Mouse (Mus musculus) embryonic facial prominence, embryonic 15.5 days (tissue): ENCODE results near the gene Daam1. TPM values are rescaled to one million over a fixed set of nuclear protein-coding genes. Genes with fewer than 3 reads are reported as not detected.

Experiments used
- ATAC-seq: fragments of 200-750 bp; cut with Nextera tagmentation; 2 replicates; pipeline ENCODE4 v1.8.0; 2017; ENCODE audit warnings: low read depth, moderate TSS enrichment; ENCODE audit not compliant: insufficient number of reproducible peaks, low FRiP score, low TSS enrichment
- H3K27ac ChIP-seq: fragments of 300-500 bp; sonication (generic); replicated peaks from 2 replicates; pipeline ENCODE4 v1.5.1; 2015; ENCODE audit warnings: mild to moderate bottlenecking, inconsistent platforms
- H3K27me3 ChIP-seq: fragments of 300-500 bp; sonication (generic); 2 replicates; pipeline ENCODE4 v1.6.1; 2015; ENCODE audit warnings: inconsistent platforms
- H3K36me3 ChIP-seq: fragments of 300-500 bp; sonication (generic); 2 replicates; pipeline ENCODE4 v1.6.1; 2015; ENCODE audit warnings: mild to moderate bottlenecking, inconsistent platforms
- H3K4me1 ChIP-seq: fragments of 300-500 bp; sonication (generic); 2 replicates; pipeline ENCODE4 v1.6.1; 2015; ENCODE audit warnings: inconsistent platforms
- H3K4me2 ChIP-seq: fragments of 300-500 bp; sonication (generic); replicated peaks from 2 replicates; pipeline ENCODE4 v1.6.1; 2015; ENCODE audit warnings: mild to moderate bottlenecking, inconsistent platforms
- H3K4me3 ChIP-seq: fragments of 300-500 bp; sonication (generic); replicated peaks from 2 replicates; pipeline ENCODE4 v1.5.1; 2015; ENCODE audit warnings: mild to moderate bottlenecking, inconsistent platforms
- H3K9ac ChIP-seq: fragments of 300-500 bp; sonication (generic); 2 replicates; pipeline ENCODE4 v1.6.1; 2015; ENCODE audit warnings: inconsistent platforms
- H3K9me3 ChIP-seq: fragments of 300-500 bp; sonication (generic); replicated peaks from 2 replicates; pipeline ENCODE4 v1.6.1; 2016; ENCODE audit warnings: inconsistent platforms
- WGBS: fragments of 180-500 bp; shearing (Covaris S2); methylation state at CpG from one replicate; pipeline ENCODE4 v1.1.7; 2015; 5-methylcytosine and 5-hydroxymethylcytosine counted together
- polyA plus RNA-seq: library from polyadenylated mRNA; unstranded; fragments of >200 nt; fragmentation: Nextera tagmentation; extraction: Ambion mirVana; gene quantifications from 2 replicates; pipeline ENCODE4 v1.2.1, GENCODE M21; 2015

Gene Daam1
- polyA plus RNA-seq, 1 experiment from 2014 or later = 11.7 TPM

DNA sequence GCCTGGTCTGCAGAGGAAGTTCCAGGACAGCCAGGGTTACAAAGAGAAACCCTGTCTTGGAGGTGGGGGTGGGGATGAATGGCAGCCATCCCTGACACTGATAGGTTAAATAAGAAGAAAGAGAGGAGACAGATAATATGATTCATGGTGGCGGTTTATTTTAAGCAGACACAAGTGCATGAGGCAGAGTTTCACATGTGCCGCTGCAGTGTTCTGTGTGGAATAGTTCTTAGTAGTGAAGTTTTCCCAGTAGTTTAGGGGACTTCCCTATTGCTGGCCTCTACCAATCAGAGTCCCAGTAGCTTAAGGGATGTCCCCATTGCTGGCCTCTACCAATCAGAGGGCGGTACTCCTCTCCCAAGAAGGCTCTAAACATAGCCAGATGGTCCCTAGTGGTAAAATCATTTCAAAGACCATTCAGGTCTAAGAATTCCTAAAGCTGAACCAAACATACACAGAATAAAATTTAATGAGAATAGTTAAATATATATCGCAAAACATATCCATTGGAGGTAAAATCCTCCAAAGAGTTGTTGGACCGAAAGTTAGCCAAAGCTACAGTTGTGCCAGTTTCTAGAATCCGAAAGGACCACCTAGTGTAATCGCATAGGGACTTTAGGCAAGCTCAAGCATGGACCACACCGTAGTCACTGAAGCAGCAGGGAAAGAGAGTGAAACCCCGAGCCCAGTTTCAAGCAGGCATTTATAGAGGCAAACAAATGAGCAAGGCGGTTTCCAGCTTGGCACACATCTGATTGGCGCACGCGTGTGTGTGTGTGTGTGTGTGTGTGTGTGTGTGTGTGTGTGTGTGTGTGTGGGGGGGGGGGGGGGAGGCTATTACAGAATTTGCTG is 178.4 kb downstream of the Daam1 start:
- no peak for ATAC-seq
- no peak overlapping the region for H3K27ac ChIP-seq
- H3K4me3 ChIP-seq = no peak overlapping the region
- WGBS = 88% methylated on average over 13 of the region's 13 CpGs
- no peaks in the 10 kb centered on the region for H3K27me3 ChIP-seq
- no peaks in the 10 kb centered on the region for H3K9me3 ChIP-seq
- no peak overlapping the region for H3K9ac ChIP-seq
- H3K4me1 ChIP-seq = peaks cover 9% of the 10 kb centered on the region; the same call in 1 of the 2 replicates
- no peak overlapping the region for H3K4me2 ChIP-seq
- H3K36me3 ChIP-seq = no peaks in the 10 kb centered on the region

DNA sequence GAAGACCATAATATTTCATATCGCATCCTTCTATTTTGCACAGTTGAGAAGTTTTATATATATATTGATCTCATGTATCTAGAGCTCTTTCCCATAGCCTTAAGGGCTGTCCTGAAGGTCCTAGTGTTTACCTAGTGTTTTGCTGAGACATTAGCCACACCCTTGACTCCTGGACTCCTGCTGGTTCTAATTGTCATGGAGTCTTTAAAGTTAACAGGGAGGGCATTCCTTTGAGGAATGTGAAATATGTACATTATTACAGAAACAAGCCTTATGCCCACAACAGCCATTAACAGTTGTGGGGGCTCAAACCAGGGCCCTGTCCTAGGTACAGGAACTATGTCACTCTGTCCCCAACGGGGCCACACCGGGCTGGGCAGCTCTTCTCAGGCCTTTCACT is 180.5 kb downstream of the Daam1 start:
- H3K4me2 ChIP-seq = no peak overlapping the region
- ATAC-seq = no peak
- no peaks in the 10 kb centered on the region for H3K9me3 ChIP-seq
- no peaks in the 10 kb centered on the region for H3K36me3 ChIP-seq
- H3K4me1 ChIP-seq = peaks cover 12% of the 10 kb centered on the region; the same call in 1 of the 2 replicates
- H3K27me3 ChIP-seq = no peaks in the 10 kb centered on the region
- no peak overlapping the region for H3K4me3 ChIP-seq
- 95% methylated on average over 3 of the region's 3 CpGs for WGBS
- H3K27ac ChIP-seq = no peak overlapping the region
- no peak overlapping the region for H3K9ac ChIP-seq

DNA sequence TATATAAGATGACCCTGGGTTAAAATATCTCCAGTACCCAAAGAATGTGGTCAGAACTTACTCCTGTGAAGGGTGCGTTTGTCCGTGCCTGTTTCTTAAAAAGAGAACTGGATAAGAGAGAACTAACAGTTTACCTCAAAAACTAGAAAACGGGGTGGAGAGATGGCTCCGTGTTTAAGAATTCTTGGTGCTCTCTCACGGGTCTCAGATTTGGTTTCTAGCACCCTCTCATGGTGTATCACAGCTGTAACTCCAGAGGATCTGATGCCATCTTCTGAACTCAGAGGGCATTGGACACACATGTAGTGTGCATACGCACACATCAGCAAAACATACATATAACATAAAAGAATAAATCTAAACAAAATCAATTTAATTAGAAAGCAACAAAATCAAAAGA is 181.2 kb downstream of the Daam1 start:
- H3K4me3 ChIP-seq = no peak overlapping the region
- 91% methylated on average over 6 of the region's 6 CpGs for WGBS
- no peak overlapping the region for H3K9ac ChIP-seq
- no peak overlapping the region for H3K4me2 ChIP-seq
- no peaks in the 10 kb centered on the region for H3K27me3 ChIP-seq
- ATAC-seq = no peak
- H3K27ac ChIP-seq = no peak overlapping the region
- no peaks in the 10 kb centered on the region for H3K9me3 ChIP-seq
- no peaks in the 10 kb centered on the region for H3K36me3 ChIP-seq
- peaks cover 12% of the 10 kb centered on the region; the same call in 1 of the 2 replicates for H3K4me1 ChIP-seq

DNA sequence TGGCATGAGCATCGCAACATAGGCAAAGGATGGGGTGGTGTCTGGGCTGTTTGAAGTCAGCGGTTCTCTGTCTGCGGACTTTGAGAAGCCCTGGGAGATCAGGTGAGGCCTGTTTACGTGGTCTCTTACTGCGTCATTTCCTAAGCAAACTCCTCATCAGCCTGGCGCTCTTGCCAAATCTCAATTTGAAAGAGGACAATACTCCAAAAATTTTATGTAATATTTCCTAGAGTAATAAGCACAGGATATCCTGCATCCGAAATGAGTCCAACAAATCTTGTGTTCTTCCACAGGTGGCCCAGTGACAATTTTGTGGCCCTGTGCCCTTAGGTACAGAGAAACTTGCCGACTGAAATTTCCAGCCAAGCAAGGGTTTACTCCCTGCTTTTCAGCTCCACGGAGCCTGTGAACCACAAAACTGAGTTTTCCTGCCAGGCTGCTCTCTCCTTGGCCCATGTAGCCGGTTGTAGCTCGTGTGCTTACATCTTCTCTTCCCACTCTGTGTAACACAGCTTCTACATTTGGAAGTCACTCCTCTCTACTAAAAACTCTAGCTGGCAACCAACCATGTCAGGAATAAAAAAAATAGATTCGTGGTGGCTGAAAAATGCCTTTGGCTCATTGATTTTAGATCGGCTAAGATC is 183.0 kb downstream of the Daam1 start:
- Histone ChIP-seq H3K4me2 (peak overlapping the region; percentile 32), H3K4me3 (0 out of 2 replicates have a peak overlapping the region, but pooled peaks have one; percentile 4), H3K4me1 (peaks cover 12% of the 10 kb centered on the region; the same call in 1 of the 2 replicates), H3K9ac (no peak overlapping the region), H3K27ac (peak overlapping the region; percentile 69), H3K36me3 (no peaks in the 10 kb centered on the region), H3K27me3 (no peaks in the 10 kb centered on the region), H3K9me3 (no peaks in the 10 kb centered on the region)
- 58% methylated on average over 13 of the region's 13 CpGs for WGBS
- peak; percentile 43; the same call in 1 of the 2 replicates for ATAC-seq

DNA sequence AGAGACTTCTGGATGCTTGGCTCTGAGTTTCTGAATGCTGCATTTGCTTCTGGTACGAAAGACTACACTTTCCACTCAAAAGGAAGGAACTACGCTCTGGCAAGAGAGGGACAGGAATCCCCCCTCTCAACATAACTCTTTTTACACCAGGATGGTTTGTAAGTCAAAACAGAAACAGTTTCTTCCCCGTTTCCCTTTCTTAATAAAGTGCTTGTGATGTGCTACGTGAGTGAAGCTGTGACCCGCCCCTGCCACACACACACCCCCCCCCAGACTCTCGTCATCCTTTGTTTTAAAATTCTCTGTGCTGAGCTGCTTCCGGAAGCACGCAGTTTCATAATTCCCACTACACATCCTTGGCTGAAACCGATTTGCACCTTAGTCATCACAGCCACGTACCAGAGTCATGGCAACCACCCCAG is 183.5 kb downstream of the Daam1 start:
- Histone ChIP-seq H3K36me3 (no peaks in the 10 kb centered on the region), H3K4me3 (0 out of 2 replicates have a peak overlapping the region, but pooled peaks have one; percentile 4), H3K9me3 (no peaks in the 10 kb centered on the region), H3K27ac (peak overlapping the region; percentile 69), H3K9ac (no peak overlapping the region), H3K4me1 (peaks cover 12% of the 10 kb centered on the region; the same call in 1 of the 2 replicates), H3K27me3 (no peaks in the 10 kb centered on the region), H3K4me2 (peak overlapping the region; percentile 32)
- no peak for ATAC-seq
- 28% methylated on average over 10 of the region's 10 CpGs for WGBS

DNA sequence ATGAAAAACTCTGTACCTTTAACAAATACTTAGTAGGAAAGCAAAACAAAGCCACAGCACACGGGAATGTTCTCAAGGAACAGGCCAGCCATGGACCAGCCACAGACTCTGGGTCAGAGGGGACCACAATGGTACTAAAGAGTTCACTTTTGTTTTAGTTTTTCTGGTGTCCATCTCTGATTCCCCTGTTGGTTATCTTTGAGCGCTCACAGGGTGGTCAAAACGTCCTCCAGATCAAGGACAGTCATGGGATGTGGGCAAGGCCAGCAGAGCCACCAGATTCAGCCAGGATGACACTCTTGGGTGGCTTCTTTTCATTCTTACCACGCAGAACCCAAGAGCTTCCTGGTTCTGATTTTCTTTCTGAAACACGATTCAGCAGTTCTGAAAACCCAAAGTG is 184.4 kb downstream of the Daam1 start:
- 71% methylated on average over 5 of the region's 5 CpGs for WGBS
- Histone ChIP-seq H3K4me3 (no peak overlapping the region), H3K9me3 (no peaks in the 10 kb centered on the region), H3K4me2 (no peak overlapping the region), H3K36me3 (no peaks in the 10 kb centered on the region), H3K27me3 (no peaks in the 10 kb centered on the region), H3K27ac (no peak overlapping the region), H3K4me1 (peaks cover 12% of the 10 kb centered on the region; the same call in 1 of the 2 replicates), H3K9ac (no peak overlapping the region)
- ATAC-seq = no peak

DNA sequence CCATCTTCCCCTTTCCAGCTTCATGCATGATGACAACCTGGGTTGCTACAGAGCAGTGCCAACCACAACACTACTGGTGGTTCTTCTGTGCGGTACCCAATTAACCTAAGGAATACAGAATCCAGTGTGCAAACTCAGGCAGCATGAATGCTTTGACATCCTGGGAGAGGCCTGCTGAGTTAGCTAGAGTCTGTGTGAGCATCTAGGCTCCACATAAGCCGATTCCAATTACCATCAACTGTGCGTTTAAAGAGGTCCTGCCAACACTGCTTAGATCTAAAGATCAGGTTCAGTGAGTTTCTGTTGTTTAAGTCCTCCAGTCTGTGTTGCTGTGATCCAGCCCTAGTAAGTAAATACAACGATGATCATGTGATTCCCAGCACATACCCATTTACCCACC is 189.4 kb downstream of the Daam1 start:
- Histone ChIP-seq H3K9me3 (no peaks in the 10 kb centered on the region), H3K27me3 (no peaks in the 10 kb centered on the region), H3K36me3 (no peaks in the 10 kb centered on the region), H3K4me1 (no peaks in the 10 kb centered on the region), H3K4me3 (no peak overlapping the region), H3K9ac (no peak overlapping the region), H3K27ac (no peak overlapping the region), H3K4me2 (no peak overlapping the region)
- ATAC-seq = no peak
- 62% methylated on average over 4 of the region's 4 CpGs for WGBS

DNA sequence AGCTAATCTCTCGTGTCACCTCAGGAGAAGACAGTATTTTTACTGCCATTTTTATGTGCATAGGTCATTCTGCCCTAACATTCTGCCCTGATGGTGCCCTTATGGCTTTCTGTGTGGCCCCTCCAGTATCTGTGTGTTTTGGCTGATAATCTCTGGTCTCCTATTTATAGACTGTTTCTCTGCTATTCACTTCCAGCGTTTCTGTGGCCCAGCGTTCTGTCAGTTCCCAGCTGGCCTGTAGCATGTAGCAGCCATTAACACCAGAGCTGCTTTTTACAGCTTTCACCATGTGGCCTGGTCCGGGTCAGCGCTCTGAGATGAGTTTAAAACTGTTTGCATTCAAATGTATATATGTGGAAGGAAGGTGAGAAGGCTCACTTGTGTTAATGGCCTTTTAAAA is 190.7 kb downstream of the Daam1 start:
- Histone ChIP-seq H3K36me3 (no peaks in the 10 kb centered on the region), H3K9me3 (no peaks in the 10 kb centered on the region), H3K4me2 (no peak overlapping the region), H3K27me3 (no peaks in the 10 kb centered on the region), H3K4me1 (no peaks in the 10 kb centered on the region), H3K9ac (no peak overlapping the region), H3K27ac (no peak overlapping the region), H3K4me3 (no peak overlapping the region)
- ATAC-seq = no peak
- WGBS = 67% methylated on average over 5 of the region's 5 CpGs

DNA sequence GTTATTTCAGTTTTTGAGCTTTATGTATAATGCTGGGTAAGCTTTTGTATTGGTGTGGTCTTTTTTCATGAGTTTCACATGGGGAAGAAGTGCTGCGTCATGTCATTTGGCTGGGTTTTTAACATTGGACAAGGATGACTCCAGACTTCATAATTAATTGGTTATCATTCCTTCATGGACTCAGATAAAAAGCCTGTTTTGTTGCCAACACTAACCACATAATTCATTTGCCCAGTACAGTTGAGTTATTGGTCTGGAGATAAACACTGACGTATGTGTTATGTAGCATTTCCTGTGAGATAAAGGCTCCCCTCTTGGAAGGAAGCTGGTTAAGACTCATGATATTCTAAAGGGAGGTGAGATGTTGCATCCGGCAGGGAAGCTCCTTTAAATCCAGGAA is 191.9 kb downstream of the Daam1 start:
- Histone ChIP-seq H3K36me3 (no peaks in the 10 kb centered on the region), H3K9ac (no peak overlapping the region), H3K4me2 (no peak overlapping the region), H3K27ac (no peak overlapping the region), H3K4me3 (no peak overlapping the region), H3K4me1 (no peaks in the 10 kb centered on the region), H3K9me3 (no peaks in the 10 kb centered on the region), H3K27me3 (no peaks in the 10 kb centered on the region)
- ATAC-seq = no peak
- WGBS = 90% methylated on average over 3 of the region's 3 CpGs

DNA sequence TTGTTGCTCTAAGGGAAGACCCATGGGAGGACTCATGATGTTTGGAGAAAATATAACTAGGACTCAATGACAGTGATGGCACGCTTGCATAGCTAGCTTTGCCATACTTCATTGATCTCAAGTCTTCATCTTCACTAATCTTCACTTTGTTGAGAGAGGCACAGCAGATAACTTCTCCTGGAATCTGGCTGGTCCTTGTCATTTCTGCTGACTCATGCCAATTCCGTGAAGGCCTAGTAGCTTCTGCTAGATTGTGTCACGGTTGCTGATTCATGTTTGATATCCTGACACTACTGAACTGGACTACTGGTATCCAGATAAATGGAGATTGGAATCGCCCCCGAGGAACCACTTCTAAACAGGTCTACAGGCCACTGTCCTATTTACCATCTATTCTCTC is 192.7 kb downstream of the Daam1 start:
- Histone ChIP-seq H3K4me2 (no peak overlapping the region), H3K9me3 (no peaks in the 10 kb centered on the region), H3K4me3 (no peak overlapping the region), H3K4me1 (no peaks in the 10 kb centered on the region), H3K9ac (no peak overlapping the region), H3K27ac (no peak overlapping the region), H3K27me3 (no peaks in the 10 kb centered on the region), H3K36me3 (no peaks in the 10 kb centered on the region)
- WGBS = 93% methylated on average over 5 of the region's 5 CpGs
- no peak for ATAC-seq

DNA sequence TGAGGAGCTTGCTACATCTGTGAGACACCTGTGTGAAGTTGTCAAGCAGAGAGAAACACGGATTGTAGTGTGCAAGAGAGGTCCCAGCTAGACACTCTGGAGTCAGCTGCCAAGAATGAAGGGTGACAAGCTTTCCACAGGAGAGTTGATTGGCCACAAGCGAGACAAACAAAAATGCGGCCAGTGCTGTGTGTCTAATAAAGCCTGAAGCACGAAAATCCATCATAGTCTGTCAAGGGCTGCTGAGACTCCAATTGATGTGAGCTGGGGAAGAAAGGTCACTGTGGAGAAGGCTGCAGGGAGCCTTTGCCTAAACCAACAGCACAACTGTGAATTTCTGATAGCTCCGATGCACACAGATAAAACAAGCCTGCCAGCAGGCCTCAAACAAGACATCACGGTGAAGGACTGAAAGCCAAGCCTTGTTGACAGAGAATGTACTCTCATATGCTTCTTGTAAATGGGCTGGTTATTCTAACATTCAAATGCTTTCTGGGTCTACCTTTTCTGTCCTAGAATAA is 194.5 kb downstream of the Daam1 start:
- no peaks in the 10 kb centered on the region for H3K27me3 ChIP-seq
- no peak overlapping the region for H3K4me3 ChIP-seq
- no peaks in the 10 kb centered on the region for H3K36me3 ChIP-seq
- H3K27ac ChIP-seq = no peak overlapping the region
- no peak for ATAC-seq
- H3K9me3 ChIP-seq = no peaks in the 10 kb centered on the region
- WGBS = 59% methylated on average over 6 of the region's 6 CpGs
- no peaks in the 10 kb centered on the region for H3K4me1 ChIP-seq
- H3K4me2 ChIP-seq = no peak overlapping the region
- H3K9ac ChIP-seq = no peak overlapping the region
